Mouse (Mus musculus): Measurements from ENCODE around the gene Cc2d2b. TPM values are rescaled to one million over a fixed set of nuclear protein-coding genes. Genes with fewer than 3 reads are reported as not detected.

Cc2d2b gene
- polyA plus RNA-seq, 1 experiment from 2014 or later: 0.14 TPM

DNA sequence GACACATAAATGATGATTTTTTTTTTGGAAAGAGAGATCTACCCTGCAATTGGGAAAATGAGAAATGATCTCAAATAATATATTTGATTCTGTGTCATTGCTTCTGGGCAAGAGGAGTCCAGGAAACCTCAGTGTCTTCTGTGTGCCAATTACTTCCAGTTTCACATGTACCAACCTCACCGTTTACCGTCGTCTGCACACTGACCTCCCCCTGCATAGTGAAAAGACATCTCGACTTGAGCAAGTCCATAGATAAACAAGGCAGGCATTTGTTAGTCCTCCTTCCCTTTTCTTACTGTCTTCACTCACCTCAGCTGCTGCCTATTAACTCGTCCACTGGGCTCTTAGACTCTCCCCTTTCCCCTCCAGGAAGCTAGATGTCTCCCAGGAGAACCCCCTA, 77.1 kb downstream of the Cc2d2b start:
- WGBS: 57% methylated on average over 5 of the region's 5 CpGs
- no peak for ATAC-seq
- H3K9ac ChIP-seq (ENCODE audit: low read depth, low read length): no peak overlapping the region
- no peaks in the 10 kb centered on the region for H3K9me3 ChIP-seq (ENCODE audit: control insufficient read depth)
- no peak overlapping the region for H3K4me3 ChIP-seq (ENCODE audit: low read depth, low read length)
- no peak overlapping the region for H3K4me2 ChIP-seq (replicated peaks; ENCODE audit: low read depth)
- H3K4me1 ChIP-seq (replicated peaks; ENCODE audit: control insufficient read depth, insufficient read depth, low read length): no peaks in the 10 kb centered on the region
- H3K27me3 ChIP-seq (replicated peaks; ENCODE audit: control insufficient read depth, insufficient read depth, low read length): no peaks in the 10 kb centered on the region
- no peak for TF ChIP-seq CTCF (IDR thresholded peaks at IDR 0.05; ENCODE audit: low read depth)
- no peaks in the 10 kb centered on the region for H3K36me3 ChIP-seq (ENCODE audit: control insufficient read depth, insufficient read depth)
- no peak overlapping the region for H3K27ac ChIP-seq (ENCODE audit: low read depth, low read length)

DNA sequence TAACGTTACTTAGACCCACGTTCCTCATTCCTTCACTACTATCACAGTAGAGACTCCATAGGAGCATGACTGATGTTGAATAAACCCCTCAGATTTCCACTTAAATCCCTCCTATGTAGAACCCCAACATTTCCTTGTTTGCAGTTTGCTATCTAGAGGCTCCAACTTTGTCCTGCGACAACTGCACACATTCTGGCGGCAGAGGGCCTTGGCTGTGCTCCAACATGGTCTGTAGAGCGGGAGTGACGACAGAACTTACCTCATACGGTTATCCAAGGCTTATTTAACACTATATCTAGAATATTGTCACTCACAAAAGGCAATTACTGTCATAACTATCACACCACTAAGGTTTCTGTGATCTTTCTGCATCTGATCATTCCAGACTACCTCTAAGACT, 78.2 kb downstream of the Cc2d2b start:
- H3K9ac ChIP-seq (ENCODE audit: low read depth, low read length): no peak overlapping the region
- no peak overlapping the region for H3K4me2 ChIP-seq (replicated peaks; ENCODE audit: low read depth)
- no peaks in the 10 kb centered on the region for H3K27me3 ChIP-seq (replicated peaks; ENCODE audit: control insufficient read depth, insufficient read depth, low read length)
- no peak for TF ChIP-seq CTCF (IDR thresholded peaks at IDR 0.05; ENCODE audit: low read depth)
- no peak overlapping the region for H3K4me3 ChIP-seq (ENCODE audit: low read depth, low read length)
- no peak for ATAC-seq
- no peaks in the 10 kb centered on the region for H3K9me3 ChIP-seq (ENCODE audit: control insufficient read depth)
- WGBS: 60% methylated on average over 7 of the region's 7 CpGs
- H3K36me3 ChIP-seq (ENCODE audit: control insufficient read depth, insufficient read depth): no peaks in the 10 kb centered on the region
- no peaks in the 10 kb centered on the region for H3K4me1 ChIP-seq (replicated peaks; ENCODE audit: control insufficient read depth, insufficient read depth, low read length)
- H3K27ac ChIP-seq (ENCODE audit: low read depth, low read length): no peak overlapping the region

DNA sequence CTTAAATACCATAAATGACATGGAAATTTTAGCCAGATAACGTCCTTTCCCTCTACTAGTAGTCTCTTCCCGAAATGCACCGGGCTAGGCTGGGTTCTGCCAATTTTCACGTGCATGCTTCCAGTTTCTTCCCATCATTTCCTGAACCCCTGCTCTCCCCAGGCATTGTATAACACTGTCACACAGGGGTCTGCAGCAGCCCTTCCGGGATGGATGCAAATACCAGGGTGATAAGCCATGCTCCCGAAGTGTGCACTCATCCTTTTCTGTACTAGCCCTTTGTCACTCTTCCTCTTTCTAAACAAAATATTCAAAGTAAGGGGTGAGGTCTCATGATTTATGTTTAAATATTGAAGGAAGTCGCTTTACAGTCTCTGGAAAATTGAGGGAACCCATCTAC, 81.6 kb downstream of the Cc2d2b start:
- no peaks in the 10 kb centered on the region for H3K9me3 ChIP-seq (ENCODE audit: control insufficient read depth)
- no peak for TF ChIP-seq CTCF (IDR thresholded peaks at IDR 0.05; ENCODE audit: low read depth)

DNA sequence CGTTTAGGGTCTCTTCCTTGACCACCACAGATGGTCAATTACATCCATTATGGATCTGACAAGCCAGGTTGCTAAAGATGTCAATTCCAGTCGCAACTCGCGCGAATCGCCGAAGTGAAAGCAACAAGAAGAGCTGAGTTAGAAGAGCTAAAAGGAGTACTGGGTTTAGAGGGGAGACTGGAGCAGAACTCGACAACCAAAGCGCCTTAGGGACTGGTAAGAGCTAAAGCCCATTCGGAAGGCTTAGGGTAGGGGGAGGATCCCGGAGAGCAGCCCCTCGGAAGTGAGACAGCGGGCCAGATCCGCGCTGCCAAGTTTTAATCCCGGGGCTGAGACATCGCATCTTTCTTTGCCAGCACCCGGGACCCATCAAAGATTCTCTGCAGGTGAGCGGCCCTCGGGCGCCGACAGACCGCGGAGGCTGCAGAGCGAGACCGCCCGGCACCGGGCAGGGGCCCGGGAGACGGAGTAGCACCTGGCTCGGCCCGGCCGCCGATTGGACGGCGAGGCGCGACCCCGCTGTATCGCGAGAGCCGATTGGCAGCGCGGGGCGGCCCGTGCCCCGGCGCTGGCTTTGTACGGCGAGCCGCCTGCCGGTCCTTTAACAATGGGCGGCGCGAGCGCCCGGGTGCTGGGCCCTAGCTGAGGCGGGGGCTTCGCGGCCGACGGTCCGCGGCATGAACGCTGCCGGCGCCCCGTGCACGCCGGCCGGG, 82.3 kb downstream of the Cc2d2b start, which contains the start of gene Ccnj:
Ccnj (plus strand) TSS at position 577 of the 713 bp plus-strand sequence.
- peak within 1 kb of the TSS; percentile 78 for H3K27ac ChIP-seq (ENCODE audit: low read depth, low read length)
- H3K9me3 ChIP-seq (ENCODE audit: control insufficient read depth): no peaks in the 10 kb centered on the region
- H3K4me3 ChIP-seq (ENCODE audit: low read depth, low read length): peak within 1 kb of the TSS; percentile 78
- peak; percentile 25; the same call in 1 of the 2 replicates for TF ChIP-seq CTCF (IDR thresholded peaks at IDR 0.05; ENCODE audit: low read depth)
- ATAC-seq: peak; percentile 99
- no peaks in the 10 kb centered on the region for H3K36me3 ChIP-seq (ENCODE audit: control insufficient read depth, insufficient read depth)
- peak within 1 kb of the TSS; percentile 89 for H3K9ac ChIP-seq (ENCODE audit: low read depth, low read length)
- no peaks in the 10 kb centered on the region for H3K27me3 ChIP-seq (replicated peaks; ENCODE audit: control insufficient read depth, insufficient read depth, low read length)
- WGBS: under 1% methylated on average over 68 of the region's 71 CpGs
- H3K4me2 ChIP-seq (replicated peaks; ENCODE audit: low read depth): peak within 1 kb of the TSS; percentile 81
- 0 out of 2 replicates have a peak, but pooled peaks cover 3% of the 10 kb centered on the region for H3K4me1 ChIP-seq (replicated peaks; ENCODE audit: control insufficient read depth, insufficient read depth, low read length)

More for the DNA sequence above, 81.6 kb downstream of the Cc2d2b start:
- Histone ChIP-seq H3K4me3 (ENCODE audit: low read depth, low read length) (peak overlapping the region; percentile 78), H3K4me1 (replicated peaks; ENCODE audit: control insufficient read depth, insufficient read depth, low read length) (0 out of 2 replicates have a peak, but pooled peaks cover 3% of the 10 kb centered on the region), H3K36me3 (ENCODE audit: control insufficient read depth, insufficient read depth) (no peaks in the 10 kb centered on the region), H3K9ac (ENCODE audit: low read depth, low read length) (0 out of 2 replicates have a peak overlapping the region, but pooled peaks have one; percentile 89), H3K27me3 (replicated peaks; ENCODE audit: control insufficient read depth, insufficient read depth, low read length) (no peaks in the 10 kb centered on the region), H3K27ac (ENCODE audit: low read depth, low read length) (no peak overlapping the region), H3K4me2 (replicated peaks; ENCODE audit: low read depth) (peak overlapping the region; percentile 81)
- 48% methylated on average over 7 of the region's 7 CpGs for WGBS
- ATAC-seq: no peak

DNA sequence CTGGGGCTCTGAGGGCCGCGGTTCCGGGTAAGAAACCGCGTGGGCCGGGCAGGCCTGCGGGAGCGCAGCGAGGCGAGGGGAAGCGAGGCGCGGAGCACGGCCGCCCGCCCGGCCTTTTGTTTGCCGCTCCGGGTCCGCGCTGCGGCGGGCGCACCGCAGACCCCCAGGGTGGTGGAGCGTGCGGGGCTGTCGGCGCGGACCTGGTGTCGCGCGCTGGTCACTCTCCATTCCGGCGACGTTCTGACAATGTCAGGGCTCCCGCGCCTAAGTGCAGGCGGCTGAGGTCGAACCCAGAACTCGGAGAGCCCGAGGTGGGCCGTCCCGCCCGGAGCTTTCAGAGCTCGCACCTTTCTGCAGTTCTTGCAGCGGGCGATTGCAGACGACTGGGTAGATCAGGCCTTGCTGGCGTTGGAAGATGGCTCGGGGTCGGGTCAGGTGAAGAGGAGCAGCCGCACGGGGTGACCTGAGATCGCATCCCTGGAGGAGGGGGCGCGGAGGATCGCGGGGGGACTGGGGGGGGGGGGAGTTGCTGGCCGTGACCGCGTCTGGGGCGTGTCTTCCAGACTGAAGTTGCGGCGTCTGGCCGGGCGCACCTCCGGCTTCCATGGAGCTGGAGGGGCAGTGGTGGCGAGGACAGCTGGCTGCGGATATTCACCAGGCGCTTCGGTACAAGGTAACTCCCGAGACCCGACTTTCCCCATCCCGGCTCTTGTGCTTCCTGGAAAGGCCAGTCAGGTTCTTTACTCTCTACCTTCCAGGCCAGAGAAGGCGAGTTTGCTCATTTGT, 83.1 kb downstream of the Cc2d2b start:
- peak; percentile 76 for ATAC-seq
- Histone ChIP-seq H3K27ac (ENCODE audit: low read depth, low read length) (peak overlapping the region; percentile 78), H3K9ac (ENCODE audit: low read depth, low read length) (peak overlapping the region; percentile 89), H3K9me3 (ENCODE audit: control insufficient read depth) (no peaks in the 10 kb centered on the region), H3K4me1 (replicated peaks; ENCODE audit: control insufficient read depth, insufficient read depth, low read length) (0 out of 2 replicates have a peak, but pooled peaks cover 3% of the 10 kb centered on the region), H3K4me2 (replicated peaks; ENCODE audit: low read depth) (peak overlapping the region; percentile 81), H3K4me3 (ENCODE audit: low read depth, low read length) (peak overlapping the region; percentile 78), H3K27me3 (replicated peaks; ENCODE audit: control insufficient read depth, insufficient read depth, low read length) (no peaks in the 10 kb centered on the region), H3K36me3 (ENCODE audit: control insufficient read depth, insufficient read depth) (no peaks in the 10 kb centered on the region)
- no peak for TF ChIP-seq CTCF (IDR thresholded peaks at IDR 0.05; ENCODE audit: low read depth)
- under 1% methylated on average over 57 of the region's 76 CpGs for WGBS

DNA sequence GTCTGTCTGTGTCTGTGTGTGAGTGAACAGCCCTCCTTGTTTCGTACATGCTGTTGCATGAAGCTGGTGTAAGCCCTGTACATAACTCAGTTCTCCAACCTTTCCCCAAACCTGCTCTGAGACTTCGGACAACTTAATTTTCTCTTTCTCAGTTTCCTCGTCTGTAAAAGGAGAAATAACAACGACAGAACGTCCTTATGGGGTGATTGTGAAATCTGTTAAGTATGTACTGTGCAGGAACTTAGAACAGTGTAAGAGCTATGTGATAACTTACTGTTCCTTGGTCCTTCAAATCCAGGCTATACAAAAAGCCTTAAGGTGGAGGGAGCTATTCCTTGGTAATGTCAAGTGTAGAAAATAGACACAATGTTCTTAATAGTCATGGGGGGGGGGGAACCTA, 83.8 kb downstream of the Cc2d2b start:
- peak overlapping the region; percentile 78 for H3K4me3 ChIP-seq (ENCODE audit: low read depth, low read length)
- 12% methylated on average over 5 of the region's 5 CpGs for WGBS
- TF ChIP-seq CTCF (IDR thresholded peaks at IDR 0.05; ENCODE audit: low read depth): no peak
- 0 out of 2 replicates have a peak, but pooled peaks cover 3% of the 10 kb centered on the region for H3K4me1 ChIP-seq (replicated peaks; ENCODE audit: control insufficient read depth, insufficient read depth, low read length)
- H3K36me3 ChIP-seq (ENCODE audit: control insufficient read depth, insufficient read depth): peaks cover 2% of the 10 kb centered on the region; the same call in 1 of the 2 replicates
- 0 out of 2 replicates have a peak overlapping the region, but pooled peaks have one; percentile 78 for H3K27ac ChIP-seq (ENCODE audit: low read depth, low read length)
- no peaks in the 10 kb centered on the region for H3K27me3 ChIP-seq (replicated peaks; ENCODE audit: control insufficient read depth, insufficient read depth, low read length)
- peak overlapping the region; percentile 81 for H3K4me2 ChIP-seq (replicated peaks; ENCODE audit: low read depth)
- H3K9ac ChIP-seq (ENCODE audit: low read depth, low read length): no peak overlapping the region
- no peak for ATAC-seq
- H3K9me3 ChIP-seq (ENCODE audit: control insufficient read depth): no peaks in the 10 kb centered on the region
